Mouse (Mus musculus) thymus, postnatal 25 days (tissue): ENCODE results near the gene Xpo4.

Source experiments
- DNase-seq: peaks from one replicate; pipeline ENCODE4 v3.0.0; 2022

Gene Xpo4

DNA sequence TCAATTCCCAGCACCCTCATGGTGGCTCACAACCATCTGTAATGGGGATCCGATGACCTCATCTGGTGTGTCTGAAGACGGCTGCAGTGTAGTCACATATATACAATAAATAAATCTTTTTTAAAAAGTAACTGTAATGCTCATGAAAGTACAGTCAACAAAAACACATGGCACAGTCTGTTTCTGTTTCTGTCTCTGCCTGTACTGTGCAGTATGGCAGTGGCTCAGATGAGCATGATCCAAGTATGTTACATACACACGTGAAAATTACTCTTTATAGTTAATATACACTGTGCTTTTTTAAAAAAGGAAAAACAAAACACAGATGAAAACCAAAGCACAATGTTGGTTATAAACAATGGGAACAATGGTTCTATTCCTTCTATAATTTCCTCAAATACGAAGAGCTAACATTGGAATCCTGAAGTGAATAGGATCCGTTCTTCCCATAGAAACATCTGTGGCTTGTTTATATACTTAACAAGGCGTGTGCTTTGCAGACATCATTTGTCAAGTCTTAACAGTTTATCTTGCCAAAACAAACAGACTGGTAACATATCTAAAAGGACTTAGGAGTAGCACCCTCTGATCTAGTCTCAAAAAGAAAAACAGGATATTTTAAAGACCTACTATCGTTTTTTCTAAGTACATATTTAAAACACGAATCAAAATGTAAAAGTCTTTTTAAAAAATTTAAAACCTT, 58.4 kb downstream of the Xpo4 start:
- DNase-seq = no peak

DNA sequence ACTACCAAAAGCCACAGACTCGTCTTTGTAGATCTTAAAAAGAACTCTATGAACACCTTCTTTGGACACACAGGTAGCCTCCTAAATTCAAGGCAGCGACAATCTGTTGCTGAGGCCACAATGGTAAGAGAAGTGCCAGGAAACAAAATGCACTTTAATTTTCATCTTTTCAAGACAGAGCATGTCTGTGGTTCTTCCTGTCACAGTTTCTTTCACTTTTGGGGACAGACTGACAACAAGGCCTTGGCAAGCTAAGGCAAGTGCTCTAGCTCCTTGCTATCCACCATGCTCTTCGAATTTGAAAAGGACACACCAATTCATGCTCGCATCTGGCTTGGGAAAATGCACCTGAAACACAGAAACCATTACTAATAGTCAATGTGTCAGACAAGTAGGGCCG, 72.0 kb downstream of the Xpo4 start:
- no peak for DNase-seq

- no peak for DNase-seq
Observed at GRCm38 (mm10) chr14:57591830-57592229, 73.4 kb downstream of the Xpo4 start.

DNA sequence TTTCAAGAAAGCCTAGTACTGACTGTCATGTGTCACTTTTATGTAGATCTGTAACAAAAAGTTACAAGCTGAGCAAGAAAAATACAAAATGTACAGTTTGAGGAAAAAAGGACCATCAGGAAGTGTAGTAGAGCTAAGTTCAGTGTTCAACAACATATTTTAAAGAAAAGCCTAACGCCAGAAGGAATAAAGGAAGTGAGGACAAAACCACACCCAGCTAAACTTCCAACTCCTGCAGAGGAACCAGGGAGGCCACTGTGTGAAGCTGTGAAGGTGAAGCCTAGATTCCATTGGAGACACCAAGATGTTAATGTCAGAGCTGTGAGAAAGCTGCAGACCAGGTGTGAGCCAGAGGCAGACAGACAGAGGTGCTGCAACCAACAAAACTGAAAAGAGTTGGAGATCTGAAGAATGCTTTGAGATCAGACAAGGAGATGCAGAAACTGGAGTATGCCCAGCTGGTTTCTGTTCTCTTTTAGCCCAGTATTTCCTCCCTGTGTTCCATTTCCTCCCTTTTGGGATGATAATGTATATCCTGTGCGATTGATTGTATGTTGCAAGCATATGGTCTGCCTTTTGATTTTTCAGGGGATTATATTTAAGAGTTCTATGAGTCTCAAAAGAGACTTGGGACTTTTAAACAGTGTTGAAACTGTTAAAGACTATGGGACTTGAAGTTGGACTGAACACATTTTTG, 88.7 kb downstream of the Xpo4 start:
- DNase-seq = no peak

GRCm38 (mm10) chr14:57574792-57575587, 90.2 kb downstream of the Xpo4 start:
- no peak for DNase-seq

DNA sequence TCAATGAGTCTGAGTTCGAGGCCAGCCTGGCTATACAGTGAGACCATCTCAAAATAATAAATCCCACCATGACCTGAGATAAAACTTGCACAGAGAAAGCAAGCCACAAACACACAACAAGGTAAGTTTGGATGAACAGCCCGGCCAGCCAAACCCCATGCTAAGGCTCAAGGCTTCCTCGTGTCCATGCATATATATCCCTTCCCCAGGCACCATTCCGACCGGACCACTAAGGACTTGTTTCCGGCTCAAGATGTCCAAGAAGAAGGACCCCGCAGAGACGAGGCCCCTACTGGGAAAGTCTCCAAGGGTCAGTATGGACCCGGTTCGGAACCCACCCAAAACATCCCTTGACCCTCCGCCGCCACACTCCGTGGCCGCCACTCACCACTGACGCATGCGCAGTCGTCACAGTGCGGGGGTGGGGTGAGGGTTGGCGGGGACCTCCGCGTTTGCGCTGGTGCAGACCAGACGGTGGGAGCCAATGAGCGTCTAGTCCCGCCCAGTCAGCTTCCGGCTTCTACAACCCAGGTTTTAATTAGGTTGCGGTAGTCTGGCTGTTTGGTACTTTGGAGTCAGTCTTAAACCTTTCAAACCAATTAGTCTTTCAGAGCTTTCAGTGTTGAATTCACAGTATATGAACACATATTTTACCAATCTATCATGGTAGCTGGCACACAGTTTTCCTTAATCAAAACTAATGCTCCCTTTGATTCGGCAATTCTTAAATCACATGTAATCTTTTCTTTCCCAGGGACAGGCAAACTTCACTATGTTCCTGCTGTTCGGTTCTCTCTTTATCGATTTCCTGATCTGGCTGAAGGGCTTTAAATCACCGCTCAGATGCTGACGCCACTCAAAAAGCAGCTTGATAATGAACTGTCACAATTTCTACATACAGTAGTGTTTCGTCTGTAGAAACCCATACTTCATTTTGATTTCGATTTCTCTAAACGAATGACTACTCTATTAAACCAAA, 93.8 kb downstream of the Xpo4 start, which contains the start of gene Eef1akmt1:
Eef1akmt1 (minus strand) TSS at position 458 of the 979 bp plus-strand sequence.
- DNase-seq = peak; percentile 95

DNA sequence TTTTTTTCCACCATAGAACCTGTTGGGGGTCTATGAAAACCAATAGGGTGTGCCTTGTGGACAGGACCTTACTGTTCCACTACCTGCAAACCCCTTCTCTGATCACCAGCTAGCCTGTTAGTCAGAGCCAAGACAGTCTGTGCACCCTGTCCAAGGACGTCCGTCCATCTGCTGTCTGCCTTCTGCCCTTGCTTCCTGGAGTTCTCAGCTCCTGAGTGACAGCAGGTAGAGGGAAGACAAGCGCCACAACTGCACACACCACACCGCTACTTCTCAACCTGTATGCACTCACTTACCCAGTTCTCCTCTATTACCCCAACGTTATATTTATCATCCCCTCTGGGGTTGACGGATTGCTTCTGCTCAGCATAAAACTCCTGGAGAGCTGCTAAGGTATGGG, 99.6 kb downstream of the Xpo4 start:
- DNase-seq = no peak

DNA sequence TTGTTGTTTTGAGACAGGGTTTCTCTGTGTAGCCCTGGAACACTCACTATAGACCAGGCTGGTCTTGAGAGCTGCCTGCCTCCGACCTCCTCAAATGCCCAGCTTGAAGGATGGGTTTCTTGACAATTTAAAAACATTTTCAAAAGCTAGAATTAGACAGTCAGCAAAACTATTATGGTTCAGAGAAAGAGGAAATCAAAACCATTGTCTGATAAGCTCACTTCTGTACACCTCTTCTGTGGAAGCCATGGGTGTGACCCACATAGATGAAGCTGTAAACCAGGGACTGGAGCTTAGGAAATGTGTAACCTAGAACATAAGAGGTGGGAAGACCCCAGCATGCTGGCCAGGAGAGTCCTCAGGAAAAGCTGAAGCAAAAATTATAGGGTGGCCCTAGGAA, 108.3 kb downstream of the Xpo4 start:
- no peak for DNase-seq

DNA sequence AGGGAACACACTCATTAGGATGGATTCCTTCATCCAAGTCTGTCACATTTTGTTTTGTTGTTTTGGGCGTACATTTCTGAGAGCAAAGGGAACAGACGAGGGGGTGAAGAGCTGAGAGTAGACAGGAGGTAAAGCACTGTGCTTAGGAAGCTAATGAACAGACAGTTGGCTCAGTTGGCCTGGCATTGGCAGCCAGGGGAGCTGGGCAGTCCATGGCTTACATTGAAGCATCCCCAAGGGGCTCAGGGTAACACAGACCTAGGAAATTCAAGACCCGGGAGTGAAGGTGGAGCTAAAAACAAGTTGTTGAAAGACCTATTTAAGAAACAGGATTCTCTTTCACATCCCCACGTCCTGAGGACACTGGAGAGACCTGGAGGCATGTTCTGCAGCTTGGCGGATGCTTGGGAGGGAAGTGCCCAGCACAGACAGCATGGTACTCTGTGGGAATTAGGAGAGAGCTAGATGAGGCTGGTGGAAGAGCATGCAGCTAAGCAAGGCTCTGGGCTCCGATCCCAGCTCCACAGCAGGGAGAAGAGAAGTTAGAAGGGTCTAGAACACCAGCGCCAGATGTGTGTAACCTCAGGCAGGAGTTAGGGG, 109.7 kb downstream of the Xpo4 start:
- no peak for DNase-seq

- no peak for DNase-seq
Observed at GRCm38 (mm10) chr14:57554434-57554833, 110.8 kb downstream of the Xpo4 start.

DNA sequence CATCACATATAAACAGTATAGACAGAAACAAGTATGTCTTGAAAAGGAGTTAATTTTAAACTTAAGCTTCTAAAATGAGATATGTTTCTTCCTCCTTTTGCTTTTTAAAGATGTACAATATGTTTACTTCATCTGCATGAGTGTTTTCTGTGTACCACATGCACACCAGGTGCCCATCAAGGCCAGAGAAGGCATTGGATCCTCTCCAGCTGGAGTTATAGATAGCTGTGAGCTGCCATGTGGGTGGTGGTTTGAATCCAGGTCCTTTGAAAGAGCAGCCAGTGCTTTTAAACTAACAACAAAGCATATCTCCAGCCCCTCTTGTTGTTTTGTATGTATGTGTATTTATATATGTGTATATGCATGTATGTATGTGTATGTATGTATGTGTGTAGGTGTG, 112.3 kb downstream of the Xpo4 start:
- no peak for DNase-seq

DNA sequence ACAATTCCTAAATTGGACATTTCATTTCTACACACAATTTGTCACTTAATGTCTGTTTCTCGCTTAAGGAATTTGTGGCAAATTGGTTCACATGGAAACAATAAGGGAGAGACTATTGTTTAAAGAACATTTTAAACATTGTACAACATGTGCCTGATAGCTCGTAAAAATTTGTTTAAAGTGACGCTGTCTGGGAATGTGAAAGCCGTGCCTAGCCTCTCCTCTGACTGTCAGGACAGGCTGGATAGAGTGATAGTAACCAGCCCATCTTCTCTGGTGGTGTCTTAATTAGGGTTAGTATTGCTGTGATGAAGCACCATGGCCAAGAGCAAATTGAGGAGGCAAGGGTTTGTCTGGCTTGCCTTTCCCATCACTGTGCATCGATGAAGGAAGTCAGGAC, 118.2 kb downstream of the Xpo4 start:
- DNase-seq = no peak

DNA sequence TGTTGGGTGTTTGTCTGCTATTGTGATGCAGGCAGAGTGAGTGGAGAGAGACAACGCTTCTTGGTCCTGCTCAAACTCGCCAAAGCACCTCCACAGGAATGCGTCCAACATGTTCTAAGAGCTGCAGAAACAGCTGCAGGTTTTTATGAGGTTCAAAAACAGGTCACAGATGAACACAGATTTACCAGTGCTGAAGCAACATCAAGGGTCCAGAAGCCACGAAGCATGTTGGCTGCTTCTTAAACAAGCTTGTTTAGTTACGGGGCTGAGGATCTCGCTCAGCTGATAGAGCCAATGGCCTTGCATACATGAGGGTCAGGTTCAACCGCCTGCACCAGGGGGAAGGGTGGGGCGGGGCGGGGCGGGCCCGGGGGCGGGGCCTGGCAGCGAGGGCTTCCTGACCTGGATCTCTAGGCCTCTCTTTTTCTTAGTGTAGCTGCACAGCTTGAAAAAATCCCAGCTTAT, 118.6 kb downstream of the Xpo4 start:
- no peak for DNase-seq

DNA sequence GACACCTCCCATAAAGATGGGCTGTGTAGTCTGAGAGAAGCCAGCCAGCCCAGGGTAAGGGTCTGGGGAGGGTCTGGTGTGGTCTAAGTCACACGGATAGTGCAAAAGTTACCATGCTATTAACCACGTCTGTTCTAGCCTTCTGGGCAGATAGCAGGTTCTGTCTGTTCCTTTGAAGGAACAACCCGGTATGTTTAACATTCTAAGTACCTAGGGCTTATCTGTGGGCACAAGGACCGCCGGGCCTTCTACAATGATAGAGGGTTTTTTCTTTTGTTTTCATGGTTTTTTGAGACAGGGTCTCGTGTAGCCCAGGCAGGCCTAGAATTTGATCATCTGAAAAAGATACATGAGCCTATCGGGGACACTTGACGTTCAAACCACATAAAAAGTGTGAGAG, 119.1 kb downstream of the Xpo4 start:
- no peak for DNase-seq

GRCm38 (mm10) chr14:57545526-57545925, 119.7 kb downstream of the Xpo4 start:
- no peak for DNase-seq

DNA sequence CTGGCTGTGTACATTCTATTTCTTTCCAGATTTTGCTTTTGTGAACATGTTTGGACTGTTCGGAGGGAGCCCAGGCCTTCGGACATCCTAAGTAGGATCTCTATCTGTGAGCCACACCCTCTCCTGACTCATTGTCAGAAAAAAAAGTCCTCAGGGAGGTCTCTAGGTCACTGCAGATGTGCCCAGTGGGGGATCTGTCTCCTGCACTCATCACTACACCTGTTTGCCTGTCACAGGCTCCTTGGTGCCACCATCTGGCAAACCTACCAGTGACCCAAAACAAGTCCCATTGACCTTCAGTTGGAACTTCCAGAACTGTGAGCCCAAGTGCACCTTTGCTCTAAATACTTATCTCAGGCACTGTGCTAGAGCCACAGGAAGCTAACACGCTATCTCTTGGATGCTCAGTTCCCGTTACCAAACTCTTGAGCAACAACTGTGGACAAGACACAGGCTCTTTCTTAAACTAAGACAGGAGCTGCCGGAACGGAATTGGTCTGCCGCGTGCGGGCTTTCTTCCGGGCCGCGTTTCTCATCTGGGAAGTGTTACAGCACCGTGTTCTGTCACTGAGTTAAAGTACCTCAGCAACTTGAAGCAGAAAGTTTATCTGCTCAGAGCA, 121.7 kb downstream of the Xpo4 start:
- no peak for DNase-seq

- DNase-seq = peak; percentile 11
Observed at GRCm38 (mm10) chr14:57542231-57542630, 123.0 kb downstream of the Xpo4 start.

DNA sequence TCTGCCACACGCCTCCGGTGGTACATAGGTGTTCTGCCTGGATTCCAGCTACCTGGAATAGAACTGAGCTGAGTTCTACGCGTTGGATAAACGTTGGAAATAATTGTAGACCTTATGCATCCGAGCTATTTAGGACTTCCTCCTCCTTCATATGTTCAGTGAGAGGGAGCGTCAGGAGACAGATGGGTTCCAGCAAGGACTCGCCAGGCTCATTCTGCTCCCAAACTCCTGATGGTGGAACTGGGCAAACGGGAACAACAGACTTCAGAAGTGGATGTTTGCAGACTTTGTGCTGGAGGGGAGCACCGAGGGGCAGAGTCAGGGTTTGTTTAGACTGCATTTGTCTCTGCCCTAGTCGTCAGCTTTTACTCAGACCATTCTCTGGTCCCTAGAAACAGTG, 124.5 kb downstream of the Xpo4 start:
- DNase-seq = no peak

GRCm38 (mm10) chr14:57537261-57538015, 127.8 kb downstream of the Xpo4 start:
- DNase-seq = no peak

DNA sequence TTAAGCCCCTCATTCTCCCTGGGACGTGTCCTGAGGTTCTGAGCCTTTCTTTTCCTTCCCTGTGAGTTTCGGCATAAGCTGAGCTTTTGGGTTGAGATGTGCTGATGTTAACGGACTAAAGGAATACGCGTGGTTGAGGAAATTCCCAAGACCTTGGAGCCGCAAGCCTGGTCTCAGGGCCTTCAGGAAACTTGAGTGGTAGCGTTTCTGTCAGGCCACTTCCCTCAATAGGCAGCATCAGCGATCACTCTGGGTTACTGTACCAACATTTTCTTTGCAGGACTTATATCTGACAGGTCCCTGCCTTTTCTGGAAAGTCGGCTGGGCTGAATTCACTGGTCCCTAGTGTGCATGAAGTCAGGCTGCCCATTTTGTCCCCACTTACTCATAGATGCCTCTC, 128.4 kb downstream of the Xpo4 start:
- DNase-seq = no peak

GRCm38 (mm10) chr14:57535646-57536045, 129.6 kb downstream of the Xpo4 start:
- DNase-seq = no peak
